Mouse (Mus musculus) limb, embryonic 11.5 days (tissue): Measurements from ENCODE around the gene Ccdc85c. TPM values are rescaled to one million over a fixed set of nuclear protein-coding genes. Genes with fewer than 3 reads are reported as not detected.

Experiments
- ATAC-seq: fragments of 200-750 bp; cut with Nextera tagmentation; 2 replicates; pipeline ENCODE4 v1.8.0; 2017; ENCODE audit warnings: low read depth; ENCODE audit not compliant: insufficient number of reproducible peaks, low FRiP score, low TSS enrichment
- DNase-seq: peaks from one replicate; pipeline ENCODE4 v3.0.0-alpha.2; 2015; ENCODE audit warnings: low spot score
- H3K27ac ChIP-seq: fragments of 300-500 bp; sonication (generic); replicated peaks from 2 replicates; pipeline ENCODE4 v1.5.1; 2014; ENCODE audit warnings: low read depth, mild to moderate bottlenecking, low read length
- H3K27me3 ChIP-seq: fragments of 300-500 bp; sonication (generic); 2 replicates; pipeline ENCODE4 v1.6.1; 2014; ENCODE audit warnings: mild to moderate bottlenecking, low read length, mixed read lengths; ENCODE audit not compliant: control insufficient read depth, insufficient read depth
- H3K36me3 ChIP-seq: fragments of 300-500 bp; sonication (generic); 2 replicates; pipeline ENCODE4 v1.6.1; 2014; ENCODE audit warnings: mild to moderate bottlenecking, low read length, moderate library complexity, mixed read lengths; ENCODE audit not compliant: control insufficient read depth, insufficient read depth
- H3K4me1 ChIP-seq: fragments of 300-500 bp; sonication (generic); 2 replicates; pipeline ENCODE4 v1.6.1; 2014; ENCODE audit warnings: low read length, mixed read lengths; ENCODE audit not compliant: control insufficient read depth, insufficient read depth
- H3K4me2 ChIP-seq: fragments of 300-500 bp; sonication (generic); 2 replicates; pipeline ENCODE4 v1.6.1; 2014; ENCODE audit warnings: low read depth, mild to moderate bottlenecking, moderate library complexity; ENCODE audit not compliant: severe bottlenecking
- H3K4me3 ChIP-seq: fragments of 300-500 bp; sonication (generic); 2 replicates; pipeline ENCODE4 v1.5.1; 2014; ENCODE audit warnings: low read depth, low read length
- H3K9ac ChIP-seq: fragments of 300-500 bp; sonication (generic); 2 replicates; pipeline ENCODE4 v1.6.1; 2014; ENCODE audit warnings: mild to moderate bottlenecking, low read length
- H3K9me3 ChIP-seq: fragments of 300-500 bp; sonication (generic); 2 replicates; pipeline ENCODE4 v1.6.1; 2016; ENCODE audit warnings: low read length; ENCODE audit not compliant: control insufficient read depth
- WGBS: fragments of 180-500 bp; shearing (Covaris S2); extraction: QIAGEN DNeasy Blood & Tissue Kit; methylation state at CpG from one replicate; pipeline ENCODE4 v1.1.7; 2014; 5-methylcytosine and 5-hydroxymethylcytosine counted together
- polyA plus RNA-seq: library from polyadenylated mRNA; unstranded; fragments of >200 nt; fragmentation: Nextera tagmentation; extraction: Ambion mirVana; gene quantifications from 2 replicates; pipeline ENCODE4 v1.2.1, GENCODE M21; 2014

Gene Ccdc85c
- 7.2 and 7.3 TPM in 2 replicates for polyA plus RNA-seq

- H3K4me2 ChIP-seq = peak within 1 kb of the TSS; percentile 98
- peak within 1 kb of the TSS; percentile 61 for H3K9ac ChIP-seq
- peak within 1 kb of the TSS; percentile 76 for H3K27ac ChIP-seq
- ATAC-seq = no peak; the same call in 1 of the 2 replicates
- H3K4me1 ChIP-seq = peaks cover 45% of the 10 kb centered on the region
- H3K36me3 ChIP-seq = no peaks in the 10 kb centered on the region
- no peaks in the 10 kb centered on the region for H3K9me3 ChIP-seq
- peaks cover 12% of the 10 kb centered on the region for H3K27me3 ChIP-seq
- peak; percentile 76 for DNase-seq
- WGBS = under 1% methylated on average over 99 of the region's 120 CpGs
- H3K4me3 ChIP-seq = peak within 1 kb of the TSS; percentile 59
These were observed at the start of gene Ccdc85c for GRCm38 (mm10) chr12:108274661-108275507. Ccdc85c (minus strand) TSS chr12:108275425.

DNA sequence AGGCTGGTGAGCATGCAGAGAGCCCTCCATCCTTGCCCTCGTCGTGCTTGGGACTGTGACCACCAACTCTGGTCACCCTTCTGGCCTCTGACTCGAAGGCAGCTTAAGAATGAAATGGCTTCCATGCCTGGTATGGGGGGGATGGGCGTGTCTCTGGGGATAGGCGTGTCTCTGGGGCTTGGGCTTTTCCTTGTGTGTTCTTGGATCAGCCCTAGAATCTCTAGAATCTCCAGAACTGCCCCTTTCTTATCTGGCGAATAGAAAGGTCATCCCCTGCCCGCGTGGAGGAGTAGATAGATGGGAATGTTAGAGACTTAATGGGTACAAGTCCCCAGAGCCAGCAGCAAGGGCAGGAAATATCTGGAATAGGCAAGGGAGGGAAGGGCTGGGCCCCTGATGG lies 44.9 kb upstream of the Ccdc85c start:
- WGBS = 15% methylated on average over 8 of the region's 8 CpGs
- no peaks in the 10 kb centered on the region for H3K9me3 ChIP-seq
- H3K36me3 ChIP-seq = no peaks in the 10 kb centered on the region
- H3K27me3 ChIP-seq = peaks cover 49% of the 10 kb centered on the region
- ATAC-seq (no peak), DNase-seq (no peak)
- H3K27ac ChIP-seq = no peak overlapping the region
- no peak overlapping the region for H3K4me2 ChIP-seq
- H3K9ac ChIP-seq = no peak overlapping the region
- 0 out of 2 replicates have a peak, but pooled peaks cover 7% of the 10 kb centered on the region for H3K4me1 ChIP-seq
- no peak overlapping the region for H3K4me3 ChIP-seq

DNA sequence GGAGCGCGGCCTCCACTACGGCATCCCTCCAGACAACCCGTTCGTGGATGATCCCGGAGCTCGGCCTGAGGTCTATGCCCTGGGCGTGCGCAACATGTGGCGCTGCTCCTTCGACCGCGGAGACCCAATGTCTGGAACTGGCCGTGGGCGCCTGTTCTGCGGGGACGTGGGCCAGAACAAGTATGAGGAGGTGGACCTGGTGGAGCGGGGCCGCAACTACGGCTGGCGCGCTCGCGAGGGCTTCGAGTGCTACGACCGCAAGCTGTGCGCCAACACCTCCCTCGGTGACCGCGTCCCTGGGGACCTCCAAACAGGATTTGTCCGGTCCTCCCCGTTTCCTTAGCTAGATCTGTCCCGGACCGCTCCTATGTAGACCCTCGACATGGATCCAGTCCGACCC lies 43.3 kb upstream of the Ccdc85c start:
- WGBS = 9% methylated on average over 37 of the region's 37 CpGs
- peak overlapping the region; percentile 27 for H3K4me2 ChIP-seq
- 0 out of 2 replicates have a peak, but pooled peaks cover 7% of the 10 kb centered on the region for H3K4me1 ChIP-seq
- no peaks in the 10 kb centered on the region for H3K36me3 ChIP-seq
- DNase-seq (no peak), ATAC-seq (0 out of 2 replicates have a peak, but pooled peaks have one; percentile 54)
- no peak overlapping the region for H3K4me3 ChIP-seq
- H3K9ac ChIP-seq = 0 out of 2 replicates have a peak overlapping the region, but pooled peaks have one; percentile 12
- no peak overlapping the region for H3K27ac ChIP-seq
- H3K9me3 ChIP-seq = no peaks in the 10 kb centered on the region
- H3K27me3 ChIP-seq = peaks cover 49% of the 10 kb centered on the region

DNA sequence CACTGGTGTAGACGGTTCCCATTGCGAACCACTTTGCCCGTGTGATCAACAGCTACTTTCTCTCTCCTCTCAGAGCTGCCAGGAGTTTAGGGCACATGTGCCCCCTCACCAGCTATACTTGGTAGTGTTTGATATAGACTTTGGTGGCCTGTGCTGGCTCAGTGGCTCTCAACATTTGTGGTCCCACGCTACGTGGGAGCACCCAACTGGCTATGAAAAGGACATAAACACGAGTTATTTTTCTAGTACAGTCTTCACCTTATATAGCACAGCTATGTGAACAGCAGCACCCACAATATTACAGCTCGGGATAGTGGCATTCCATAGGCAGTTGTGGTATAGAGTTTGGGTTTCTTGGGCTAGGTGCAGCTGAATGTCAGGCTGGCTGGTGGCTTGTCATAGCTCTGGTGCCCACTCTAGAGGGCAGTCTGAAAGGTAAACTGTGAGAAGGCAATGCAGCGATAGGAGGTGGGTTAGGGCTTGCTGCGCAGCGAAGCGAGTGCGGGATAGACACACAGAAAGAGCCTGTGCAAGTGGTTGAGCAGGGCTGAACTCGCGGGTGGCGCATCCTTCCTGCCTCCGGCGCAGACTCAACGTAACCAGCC lies 42.7 kb upstream of the Ccdc85c start:
- Histone ChIP-seq H3K36me3 (no peaks in the 10 kb centered on the region), H3K27ac (no peak overlapping the region), H3K9ac (no peak overlapping the region), H3K27me3 (peaks cover 49% of the 10 kb centered on the region), H3K4me3 (no peak overlapping the region), H3K4me1 (0 out of 2 replicates have a peak, but pooled peaks cover 7% of the 10 kb centered on the region), H3K4me2 (peak overlapping the region; percentile 27), H3K9me3 (no peaks in the 10 kb centered on the region)
- ATAC-seq (no peak), DNase-seq (no peak)
- 15% methylated on average over 18 of the region's 18 CpGs for WGBS

DNA sequence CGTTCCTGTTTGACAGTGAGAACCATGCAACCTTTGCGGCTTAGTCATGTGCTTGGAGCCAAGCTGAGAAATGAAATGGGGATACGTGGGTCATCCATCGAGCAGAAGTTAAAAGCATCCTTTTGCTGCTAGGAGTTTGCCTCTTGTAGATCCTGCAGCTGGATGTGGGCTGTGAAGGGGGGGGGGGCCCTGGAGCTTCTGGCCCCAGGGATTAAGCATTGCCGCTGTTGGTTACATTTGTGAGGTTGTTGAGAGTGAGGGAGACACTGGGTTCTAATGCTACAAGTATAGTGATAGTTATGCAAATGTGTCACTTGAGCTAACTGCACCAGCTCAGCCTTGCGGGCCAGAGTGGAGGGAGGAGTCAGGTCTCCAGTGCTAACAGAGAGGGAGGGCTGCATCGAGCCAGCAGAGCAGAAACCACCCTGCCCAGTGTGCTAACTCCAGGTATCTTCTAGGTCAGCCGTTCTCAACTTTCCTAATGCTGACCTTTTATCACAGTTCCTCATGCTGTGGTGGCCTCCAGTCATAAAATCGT lies 42.0 kb upstream of the Ccdc85c start:
- H3K9ac ChIP-seq = no peak overlapping the region
- no peaks in the 10 kb centered on the region for H3K9me3 ChIP-seq
- ATAC-seq = no peak
- DNase-seq = no peak
- no peak overlapping the region for H3K4me2 ChIP-seq
- H3K4me3 ChIP-seq = no peak overlapping the region
- H3K4me1 ChIP-seq = 0 out of 2 replicates have a peak, but pooled peaks cover 7% of the 10 kb centered on the region
- H3K36me3 ChIP-seq = no peaks in the 10 kb centered on the region
- peaks cover 49% of the 10 kb centered on the region for H3K27me3 ChIP-seq
- no peak overlapping the region for H3K27ac ChIP-seq
- 7% methylated on average over 9 of the region's 9 CpGs for WGBS

DNA sequence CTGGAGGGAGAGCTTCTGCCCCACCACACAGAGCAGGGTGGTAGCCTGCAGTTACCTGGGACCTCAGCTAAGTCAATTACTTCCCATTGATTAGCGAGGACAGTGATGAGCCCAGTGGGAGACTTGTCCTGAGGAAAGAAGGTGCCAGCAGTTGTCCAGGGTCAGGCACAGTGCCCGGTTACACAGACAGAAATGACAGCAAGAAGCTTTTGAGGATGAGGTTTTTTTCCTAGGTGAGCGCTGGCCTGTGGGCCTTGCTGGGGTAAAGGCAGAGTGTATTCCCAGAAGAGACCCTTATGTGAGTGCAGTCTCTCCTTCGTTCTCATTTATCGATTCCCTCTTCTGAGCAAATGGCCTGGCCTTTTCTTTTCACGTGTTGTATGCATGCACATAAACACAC lies 41.4 kb upstream of the Ccdc85c start:
- Histone ChIP-seq H3K9me3 (no peaks in the 10 kb centered on the region), H3K27me3 (peaks cover 49% of the 10 kb centered on the region), H3K4me2 (no peak overlapping the region), H3K4me3 (no peak overlapping the region), H3K9ac (no peak overlapping the region), H3K36me3 (no peaks in the 10 kb centered on the region), H3K4me1 (0 out of 2 replicates have a peak, but pooled peaks cover 7% of the 10 kb centered on the region), H3K27ac (no peak overlapping the region)
- 29% methylated on average over 6 of the region's 6 CpGs for WGBS
- DNase-seq (no peak), ATAC-seq (no peak)

GRCm38 (mm10) chr12:108315818-108316217 lies 40.6 kb upstream of the Ccdc85c start:
- 41% methylated on average over 10 of the region's 10 CpGs for WGBS
- H3K9me3 ChIP-seq = no peaks in the 10 kb centered on the region
- H3K9ac ChIP-seq = no peak overlapping the region
- H3K27me3 ChIP-seq = peaks cover 49% of the 10 kb centered on the region
- 0 out of 2 replicates have a peak, but pooled peaks cover 7% of the 10 kb centered on the region for H3K4me1 ChIP-seq
- H3K36me3 ChIP-seq = no peaks in the 10 kb centered on the region
- H3K4me3 ChIP-seq = no peak overlapping the region
- ATAC-seq = no peak
- no peak overlapping the region for H3K27ac ChIP-seq
- DNase-seq = no peak
- no peak overlapping the region for H3K4me2 ChIP-seq

DNA sequence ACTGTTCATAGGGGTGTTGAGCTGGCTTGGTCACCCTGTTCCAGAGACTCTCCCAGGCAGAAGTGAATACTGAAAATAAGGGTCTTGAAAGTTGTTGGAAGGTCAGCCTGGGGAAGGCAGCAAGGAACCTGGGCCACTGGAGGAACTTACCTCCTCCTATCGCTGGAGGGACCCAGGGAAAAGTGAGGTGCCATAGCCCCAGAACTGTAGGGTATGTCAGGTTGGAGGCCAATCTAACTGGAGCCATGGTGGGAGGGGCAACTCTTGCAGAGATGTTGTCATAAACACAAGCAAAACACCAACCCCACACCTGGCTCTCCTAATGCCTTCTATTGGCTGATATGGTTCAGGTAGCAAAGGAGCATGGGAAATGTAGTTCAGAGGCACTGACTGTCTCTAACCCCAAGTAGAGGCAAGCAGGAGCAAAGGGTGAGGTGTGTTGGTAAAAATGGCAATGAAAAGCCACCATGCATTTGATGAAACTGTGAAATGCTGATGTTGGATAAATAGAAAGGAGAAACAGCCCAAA lies 38.1 kb upstream of the Ccdc85c start:
- no peaks in the 10 kb centered on the region for H3K36me3 ChIP-seq
- 0 out of 2 replicates have a peak, but pooled peaks cover 2% of the 10 kb centered on the region for H3K4me1 ChIP-seq
- H3K4me3 ChIP-seq = no peak overlapping the region
- 83% methylated on average over 1 of the region's 1 CpGs for WGBS
- H3K4me2 ChIP-seq = no peak overlapping the region
- H3K9me3 ChIP-seq = no peaks in the 10 kb centered on the region
- peaks cover 26% of the 10 kb centered on the region for H3K27me3 ChIP-seq
- H3K9ac ChIP-seq = no peak overlapping the region
- no peak for ATAC-seq
- DNase-seq = no peak
- no peak overlapping the region for H3K27ac ChIP-seq
